Mouse (Mus musculus) intestine, postnatal 0 days (tissue): ENCODE measurements around the gene Nol11. TPM values are rescaled to one million over a fixed set of nuclear protein-coding genes. Genes with fewer than 3 reads are reported as not detected.
A peak's percentile ranks its signal among the peaks of the same experiment; 100 is the strongest.
"Not testable (repeated sequence)": the region's sequence is repeated elsewhere in the genome, so short reads cannot be mapped to it uniquely, and the experiment has no call there.

ENCODE experiments used
- ATAC-seq: fragments of 200-750 bp; cut with Nextera tagmentation; 2 replicates; pipeline ENCODE4 v1.8.0; 2017; ENCODE audit warnings: mild to moderate bottlenecking, moderate TSS enrichment, moderate library complexity
- H3K27ac ChIP-seq: fragments of 300-500 bp; sonication (generic); 2 replicates; pipeline ENCODE4 v1.5.1; 2014; ENCODE audit warnings: mild to moderate bottlenecking, low read depth, low read length, moderate library complexity
- H3K27me3 ChIP-seq: fragments of 300-500 bp; sonication (generic); replicated peaks from 2 replicates; pipeline ENCODE4 v1.6.1; 2014; ENCODE audit warnings: low read length, mixed read lengths; ENCODE audit not compliant: control insufficient read depth, insufficient read depth
- H3K36me3 ChIP-seq: fragments of 300-500 bp; sonication (generic); 2 replicates; pipeline ENCODE4 v1.6.1; 2014; ENCODE audit warnings: mild to moderate bottlenecking, moderate library complexity; ENCODE audit not compliant: control insufficient read depth, insufficient read depth
- H3K4me1 ChIP-seq: fragments of 300-500 bp; sonication (generic); replicated peaks from 2 replicates; pipeline ENCODE4 v1.6.1; 2014; ENCODE audit warnings: antibody characterized with exemption, low read length, mixed read lengths; ENCODE audit not compliant: control insufficient read depth, insufficient read depth
- H3K4me2 ChIP-seq: fragments of 300-500 bp; sonication (generic); replicated peaks from 2 replicates; pipeline ENCODE4 v1.6.1; 2014; ENCODE audit warnings: low read depth, mild to moderate bottlenecking, moderate library complexity
- H3K4me3 ChIP-seq: fragments of 300-500 bp; sonication (generic); 2 replicates; pipeline ENCODE4 v1.5.1; 2014; ENCODE audit warnings: low read depth, low read length
- H3K9ac ChIP-seq: fragments of 300-500 bp; sonication (generic); 2 replicates; pipeline ENCODE4 v1.6.1; 2014; ENCODE audit warnings: mild to moderate bottlenecking, low read depth, low read length
- H3K9me3 ChIP-seq: fragments of 300-500 bp; sonication (generic); 2 replicates; pipeline ENCODE4 v1.6.1; 2016; ENCODE audit warnings: mixed run types; ENCODE audit not compliant: control insufficient read depth
- CTCF ChIP-seq: sonication (generic); IDR thresholded peaks from 2 replicates; pipeline ENCODE4 v1.5.1; 2016; ENCODE audit warnings: low read depth, mild to moderate bottlenecking, control low read depth, antibody characterized with exemption, moderate library complexity
- WGBS: fragments of 180-500 bp; shearing (Covaris S2); extraction: QIAGEN DNeasy Blood & Tissue Kit; methylation state at CpG from one replicate; pipeline ENCODE4 v1.1.7; 2014; 5-methylcytosine and 5-hydroxymethylcytosine counted together
- polyA plus RNA-seq: library from polyadenylated mRNA; unstranded; fragments of >200 nt; fragmentation: Nextera tagmentation; extraction: Ambion mirVana; gene quantifications from 2 replicates; pipeline ENCODE4 v1.2.1, GENCODE M21; 2015

Nol11 gene
- polyA plus RNA-seq, 1 experiment from 2014 or later = 14.8 TPM

- WGBS = 72% methylated on average over 7 of the region's 7 CpGs
- peak; percentile 67 for TF ChIP-seq CTCF
- no peaks in the 10 kb centered on the region for H3K9me3 ChIP-seq
Measured at GRCm38 (mm10) chr11:107151809-107152208, 37.4 kb downstream of the Nol11 start.

DNA sequence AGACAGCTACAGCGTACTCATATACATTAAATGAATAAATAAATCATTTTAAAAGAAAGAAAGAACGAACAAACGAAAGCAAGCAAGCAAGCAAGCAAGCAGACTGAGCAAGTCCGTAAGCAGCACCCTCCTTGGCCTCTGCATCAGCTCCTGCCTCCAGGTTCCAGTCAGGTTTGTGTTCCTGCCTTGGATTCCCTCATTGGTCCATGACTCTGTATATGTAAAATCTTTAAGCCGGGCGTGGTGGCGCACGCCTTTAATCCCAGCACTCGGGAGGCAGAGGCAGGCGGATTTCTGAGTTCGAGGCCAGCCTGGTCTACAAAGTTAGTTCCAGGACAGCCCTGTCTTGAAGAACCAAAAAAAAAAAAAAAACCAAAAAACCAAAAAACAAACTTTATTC lies 45.2 kb downstream of the Nol11 start:
- H3K4me3 ChIP-seq, H3K27me3 ChIP-seq, H3K36me3 ChIP-seq, H3K4me1 ChIP-seq, ATAC-seq, H3K4me2 ChIP-seq, H3K27ac ChIP-seq, H3K9me3 ChIP-seq, H3K9ac ChIP-seq: not testable (repeated sequence)
- 94% methylated on average over 11 of the region's 11 CpGs for WGBS

More at GRCm38 (mm10) chr11:107151809-107152208, 37.4 kb downstream of the Nol11 start:
- no peaks in the 10 kb centered on the region for H3K36me3 ChIP-seq
- no peaks in the 10 kb centered on the region for H3K4me1 ChIP-seq
- H3K4me2 ChIP-seq = no peak overlapping the region
- no peaks in the 10 kb centered on the region for H3K27me3 ChIP-seq
- H3K4me3 ChIP-seq = no peak overlapping the region
- no peak overlapping the region for H3K9ac ChIP-seq
- no peak overlapping the region for H3K27ac ChIP-seq
- ATAC-seq = no peak

- no peak overlapping the region for H3K4me3 ChIP-seq
- no peaks in the 10 kb centered on the region for H3K36me3 ChIP-seq
- WGBS = 57% methylated on average over 2 of the region's 2 CpGs
- TF ChIP-seq CTCF = no peak
- H3K4me1 ChIP-seq = no peaks in the 10 kb centered on the region
- no peak overlapping the region for H3K4me2 ChIP-seq
- no peak for ATAC-seq
- no peaks in the 10 kb centered on the region for H3K27me3 ChIP-seq
- no peak overlapping the region for H3K9ac ChIP-seq
- H3K9me3 ChIP-seq = no peaks in the 10 kb centered on the region
- H3K27ac ChIP-seq = no peak overlapping the region
Measured at GRCm38 (mm10) chr11:107142382-107142781, 46.8 kb downstream of the Nol11 start.

GRCm38 (mm10) chr11:107140756-107141155 lies 48.4 kb downstream of the Nol11 start:
- no peak overlapping the region for H3K4me2 ChIP-seq
- H3K4me1 ChIP-seq = no peaks in the 10 kb centered on the region
- WGBS = 47% methylated on average over 6 of the region's 6 CpGs
- H3K27ac ChIP-seq = no peak overlapping the region
- no peak for TF ChIP-seq CTCF
- no peaks in the 10 kb centered on the region for H3K36me3 ChIP-seq
- H3K4me3 ChIP-seq = no peak overlapping the region
- no peaks in the 10 kb centered on the region for H3K27me3 ChIP-seq
- no peak overlapping the region for H3K9ac ChIP-seq
- no peaks in the 10 kb centered on the region for H3K9me3 ChIP-seq
- ATAC-seq = no peak

- no peak for ATAC-seq
- Histone ChIP-seq H3K4me2 (no peak overlapping the region), H3K27ac (no peak overlapping the region), H3K9ac (no peak overlapping the region), H3K4me3 (no peak overlapping the region), H3K9me3 (no peaks in the 10 kb centered on the region), H3K4me1 (no peaks in the 10 kb centered on the region), H3K27me3 (no peaks in the 10 kb centered on the region), H3K36me3 (no peaks in the 10 kb centered on the region)
- WGBS = 74% methylated on average over 3 of the region's 3 CpGs
- TF ChIP-seq CTCF = peak; percentile 53
Measured at GRCm38 (mm10) chr11:107138633-107139032, 50.5 kb downstream of the Nol11 start.

DNA sequence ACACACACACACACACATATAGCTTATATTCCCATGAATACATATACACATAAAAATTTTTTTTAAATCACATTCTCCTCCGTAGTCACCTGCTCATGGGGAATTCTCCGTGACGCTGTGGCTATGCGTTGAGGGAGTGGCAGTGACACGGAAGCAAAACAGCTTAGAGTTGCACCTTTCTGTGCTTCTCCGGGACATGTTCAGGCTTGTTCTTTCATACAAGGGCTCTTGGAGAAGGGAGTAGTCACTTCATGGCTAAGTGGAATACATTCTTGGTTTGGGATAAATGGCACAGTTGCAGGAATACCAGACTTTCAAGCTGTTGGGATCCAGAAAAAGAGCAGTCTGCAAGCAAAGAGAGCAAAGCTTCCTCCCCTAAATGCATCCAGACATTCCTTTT lies 51.6 kb downstream of the Nol11 start:
- Histone ChIP-seq H3K9me3 (no peaks in the 10 kb centered on the region), H3K4me3 (no peak overlapping the region), H3K27me3 (no peaks in the 10 kb centered on the region), H3K36me3 (no peaks in the 10 kb centered on the region), H3K4me2 (no peak overlapping the region), H3K9ac (no peak overlapping the region), H3K4me1 (no peaks in the 10 kb centered on the region), H3K27ac (no peak overlapping the region)
- no peak for TF ChIP-seq CTCF
- WGBS = 96% methylated on average over 6 of the region's 6 CpGs
- no peak for ATAC-seq

GRCm38 (mm10) chr11:107136458-107136857 lies 52.7 kb downstream of the Nol11 start:
- 92% methylated on average over 10 of the region's 10 CpGs for WGBS
- ATAC-seq, H3K4me1 ChIP-seq, H3K27me3 ChIP-seq, H3K9ac ChIP-seq, H3K9me3 ChIP-seq, H3K4me2 ChIP-seq, H3K36me3 ChIP-seq, H3K4me3 ChIP-seq, H3K27ac ChIP-seq: not testable (repeated sequence)
